Mouse (Mus musculus) cerebellum, adult 8-10 months (tissue): Measurements from ENCODE around the gene Pcsk5.

Experiments
- DNase-seq: peaks from one replicate; pipeline ENCODE4 v3.0.0; 2022

Gene Pcsk5

GRCm38 (mm10) chr19:17800798-17801197 is 36.6 kb downstream of the Pcsk5 start:
- DNase-seq = no peak

- no peak for DNase-seq
Measured at GRCm38 (mm10) chr19:17799419-17800185, 37.8 kb downstream of the Pcsk5 start.

- DNase-seq = no peak
Measured at GRCm38 (mm10) chr19:17793457-17793856, 44.0 kb downstream of the Pcsk5 start.

GRCm38 (mm10) chr19:17791485-17792052 is 45.9 kb downstream of the Pcsk5 start:
- DNase-seq = no peak

- no peak for DNase-seq
Measured at GRCm38 (mm10) chr19:17788617-17789317, 48.7 kb downstream of the Pcsk5 start.

GRCm38 (mm10) chr19:17786744-17787143 is 50.7 kb downstream of the Pcsk5 start:
- no peak for DNase-seq

- DNase-seq = no peak
Measured at GRCm38 (mm10) chr19:17784401-17785192, 52.8 kb downstream of the Pcsk5 start.

GRCm38 (mm10) chr19:17783231-17783630 is 54.2 kb downstream of the Pcsk5 start:
- no peak for DNase-seq

- no peak for DNase-seq
Measured at GRCm38 (mm10) chr19:17781323-17781722, 56.1 kb downstream of the Pcsk5 start.

GRCm38 (mm10) chr19:17775943-17776342 is 61.5 kb downstream of the Pcsk5 start:
- DNase-seq = no peak

- no peak for DNase-seq
Measured at GRCm38 (mm10) chr19:17775097-17775496, 62.3 kb downstream of the Pcsk5 start.

- DNase-seq = no peak
Measured at GRCm38 (mm10) chr19:17774061-17774460, 63.4 kb downstream of the Pcsk5 start.

GRCm38 (mm10) chr19:17769610-17770399 is 67.6 kb downstream of the Pcsk5 start:
- DNase-seq = peak; percentile 82

GRCm38 (mm10) chr19:17765001-17765400 is 72.4 kb downstream of the Pcsk5 start:
- DNase-seq = no peak

- DNase-seq = no peak
Measured at GRCm38 (mm10) chr19:17762740-17763139, 74.7 kb downstream of the Pcsk5 start.

- DNase-seq = no peak
Measured at GRCm38 (mm10) chr19:17761678-17762077, 75.8 kb downstream of the Pcsk5 start.

GRCm38 (mm10) chr19:17752841-17753240 is 84.6 kb downstream of the Pcsk5 start:
- no peak for DNase-seq

- DNase-seq = no peak
Measured at GRCm38 (mm10) chr19:17748331-17748730, 89.1 kb downstream of the Pcsk5 start.

- no peak for DNase-seq
Measured at GRCm38 (mm10) chr19:17745380-17745779, 92.1 kb downstream of the Pcsk5 start.

- no peak for DNase-seq
Measured at GRCm38 (mm10) chr19:17744474-17745069, 92.9 kb downstream of the Pcsk5 start.

GRCm38 (mm10) chr19:17741465-17741864 is 96.0 kb downstream of the Pcsk5 start:
- no peak for DNase-seq
